Mouse (Mus musculus) forebrain, embryonic 10.5 days (tissue): ENCODE results near the gene Hist1h2bq. TPM values are rescaled to one million over a fixed set of nuclear protein-coding genes. Genes with fewer than 3 reads are reported as not detected.
"Not testable (repeated sequence)": the region's sequence is repeated elsewhere in the genome, so short reads cannot be mapped to it uniquely, and the experiment has no call there.

Source experiments
- DNase-seq: peaks from one replicate; pipeline ENCODE4 v3.0.0-alpha.2; 2017; ENCODE audit warnings: low spot score; ENCODE audit errors: extremely low spot score
- H3K27ac ChIP-seq: fragments of 300-500 bp; sonication (generic); 2 replicates; pipeline ENCODE4 v1.5.1; 2016; ENCODE audit warnings: mild to moderate bottlenecking
- H3K27me3 ChIP-seq: fragments of 300-500 bp; sonication (generic); 2 replicates; pipeline ENCODE4 v1.6.1; 2016; ENCODE audit warnings: mild to moderate bottlenecking; ENCODE audit not compliant: poor library complexity, severe bottlenecking
- H3K36me3 ChIP-seq: fragments of 300-500 bp; sonication (generic); replicated peaks from 2 replicates; pipeline ENCODE4 v1.6.1; 2016; ENCODE audit warnings: mild to moderate bottlenecking, moderate library complexity
- H3K4me1 ChIP-seq: fragments of 300-500 bp; sonication (generic); 2 replicates; pipeline ENCODE4 v1.6.1; 2016
- H3K4me3 ChIP-seq: fragments of 300-500 bp; sonication (generic); 2 replicates; pipeline ENCODE4 v1.5.1; 2016; ENCODE audit warnings: mild to moderate bottlenecking, moderate library complexity
- H3K9me3 ChIP-seq: fragments of 300-500 bp; sonication (generic); 2 replicates; pipeline ENCODE4 v1.6.1; 2016; ENCODE audit warnings: mild to moderate bottlenecking, moderate library complexity
- WGBS: fragments of 180-500 bp; shearing (Covaris S2); methylation state at CpG from one replicate; pipeline ENCODE4 v1.1.7; 2016; 5-methylcytosine and 5-hydroxymethylcytosine counted together
- polyA plus RNA-seq: library from polyadenylated mRNA; unstranded; fragments of >200 nt; fragmentation: Nextera tagmentation; extraction: Ambion mirVana; gene quantifications from 2 replicates; pipeline ENCODE4 v1.2.1, GENCODE M21; 2016

Hist1h2bq gene
- polyA plus RNA-seq, 1 experiment from 2014 or later, result 21.9 TPM

- DNase-seq, result peak; percentile 35
- Histone ChIP-seq H3K9me3 (no peaks in the 10 kb centered on the region), H3K4me3 (peak overlapping the region; percentile 53), H3K27ac (peak overlapping the region; percentile 99), H3K36me3 (no peaks in the 10 kb centered on the region), H3K4me1 (peaks cover 68% of the 10 kb centered on the region), H3K27me3 (no peaks in the 10 kb centered on the region)
- WGBS, result 6% methylated on average over 8 of the region's 8 CpGs
Measured at GRCm38 (mm10) chr13:21786189-21786898, 23.7 kb downstream of the Hist1h2bq start.

- H3K4me1 ChIP-seq, result peaks cover 65% of the 10 kb centered on the region
- DNase-seq, result peak; percentile 17
- H3K27me3 ChIP-seq, result no peaks in the 10 kb centered on the region
- peak overlapping the region; percentile 99 for H3K27ac ChIP-seq
- H3K4me3 ChIP-seq, result peak overlapping the region; percentile 56
- H3K9me3 ChIP-seq, result no peaks in the 10 kb centered on the region
- 27% methylated on average over 6 of the region's 6 CpGs for WGBS
- no peaks in the 10 kb centered on the region for H3K36me3 ChIP-seq
Measured at GRCm38 (mm10) chr13:21784311-21784710, 25.7 kb downstream of the Hist1h2bq start.

DNA sequence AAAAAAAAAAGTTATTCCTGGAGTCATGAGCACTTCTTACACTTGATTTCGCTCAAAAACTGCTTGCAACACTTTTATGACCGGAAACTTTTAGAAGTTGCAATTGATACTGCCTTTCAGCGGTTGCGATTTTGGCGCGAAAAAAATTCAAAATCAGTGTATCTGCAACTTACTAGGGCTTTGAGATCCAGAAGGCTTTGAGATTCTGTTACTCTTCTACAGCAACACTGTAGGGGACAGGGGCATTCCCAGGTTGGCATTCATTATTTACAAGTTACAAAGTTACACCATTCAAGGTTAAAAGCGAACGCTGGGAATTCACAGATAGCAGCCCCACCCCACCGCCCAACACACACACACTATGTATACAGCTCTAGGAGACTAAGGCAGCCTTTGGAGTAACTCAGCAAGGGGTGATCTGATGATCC is 26.2 kb downstream of the Hist1h2bq start:
- peaks cover 61% of the 10 kb centered on the region for H3K4me1 ChIP-seq
- no peaks in the 10 kb centered on the region for H3K36me3 ChIP-seq
- DNase-seq, result peak; percentile 63
- peak overlapping the region; percentile 99 for H3K27ac ChIP-seq
- H3K27me3 ChIP-seq, result no peaks in the 10 kb centered on the region
- 2% methylated on average over 9 of the region's 9 CpGs for WGBS
- no peaks in the 10 kb centered on the region for H3K9me3 ChIP-seq
- peak overlapping the region; percentile 56 for H3K4me3 ChIP-seq

GRCm38 (mm10) chr13:21783255-21783617 is 26.8 kb downstream of the Hist1h2bq start, which contains the start of gene Hist1h3i:
TSS of gene Hist1h3i (minus strand) at chr13:21783370.
- H3K4me3 ChIP-seq, result peak within 1 kb of the TSS; percentile 56
- peaks cover 61% of the 10 kb centered on the region for H3K4me1 ChIP-seq
- no peaks in the 10 kb centered on the region for H3K9me3 ChIP-seq
- H3K27me3 ChIP-seq, result no peaks in the 10 kb centered on the region
- no peaks in the 10 kb centered on the region for H3K36me3 ChIP-seq
- WGBS, result under 1% methylated on average over 16 of the region's 20 CpGs
- DNase-seq, result peak; percentile 56
- peak within 1 kb of the TSS; percentile 99 for H3K27ac ChIP-seq

DNA sequence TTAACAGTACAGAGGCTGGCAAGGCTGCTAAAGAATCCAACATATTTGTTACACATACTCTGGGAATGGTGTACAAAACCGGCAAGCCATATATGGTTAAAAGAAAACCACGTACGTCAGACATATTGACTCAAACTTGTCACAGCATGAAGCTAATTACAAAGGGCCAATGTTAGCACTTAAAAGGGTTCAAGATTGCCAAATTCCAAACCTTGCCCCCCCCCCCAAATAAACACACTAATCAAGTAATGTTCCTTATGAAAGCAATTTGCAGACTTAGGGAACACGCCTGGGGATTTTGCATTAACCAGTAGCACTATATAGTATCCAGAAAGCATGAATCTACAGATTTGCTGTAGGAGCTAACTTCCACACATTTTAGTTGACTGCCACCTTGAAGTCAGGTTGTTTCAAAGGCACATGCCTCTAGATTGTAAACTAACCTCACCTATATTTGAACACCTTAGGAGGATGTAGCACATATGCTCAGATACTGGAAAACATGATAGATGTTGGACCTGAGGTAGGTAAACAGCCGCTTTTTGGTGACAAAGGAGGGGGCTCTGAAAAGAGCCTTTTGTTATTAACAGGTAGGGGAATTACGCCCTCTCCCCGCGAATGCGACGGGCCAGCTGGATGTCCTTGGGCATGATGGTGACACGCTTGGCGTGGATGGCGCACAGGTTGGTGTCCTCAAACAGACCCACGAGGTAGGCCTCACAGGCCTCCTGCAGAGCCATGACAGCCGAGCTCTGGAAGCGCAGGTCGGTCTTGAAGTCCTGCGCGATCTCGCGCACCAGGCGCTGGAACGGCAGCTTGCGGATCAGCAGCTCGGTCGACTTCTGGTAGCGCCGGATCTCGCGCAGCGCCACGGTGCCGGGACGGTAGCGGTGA is 27.4 kb downstream of the Hist1h2bq start:
- H3K9me3 ChIP-seq, H3K36me3 ChIP-seq, H3K27me3 ChIP-seq: not testable (repeated sequence)
- peaks cover 61% of the 10 kb centered on the region for H3K4me1 ChIP-seq
- H3K27ac ChIP-seq, result peak overlapping the region; percentile 99
- DNase-seq, result peak; percentile 48
- peak overlapping the region; percentile 56 for H3K4me3 ChIP-seq
- WGBS, result 1% methylated on average over 19 of the region's 35 CpGs

DNA sequence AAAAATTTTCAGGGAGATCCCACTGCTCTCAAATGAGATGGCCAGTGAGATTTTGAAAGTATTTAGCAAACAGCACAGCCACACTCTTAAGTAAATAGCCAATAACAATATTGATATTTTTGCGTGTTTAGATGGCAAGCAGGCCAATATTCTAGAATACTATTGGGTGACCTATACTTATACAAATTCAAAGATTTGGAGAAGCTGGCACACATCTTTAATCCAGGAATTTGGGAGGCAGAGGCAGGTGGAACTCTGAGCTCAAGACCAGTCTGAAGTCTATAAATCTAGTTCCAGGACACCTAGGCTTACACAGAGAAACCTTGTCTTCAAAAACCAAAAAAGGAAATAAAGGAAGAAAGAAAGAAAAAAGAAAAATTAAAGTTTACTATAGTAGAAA is 28.4 kb downstream of the Hist1h2bq start:
- no peaks in the 10 kb centered on the region for H3K27me3 ChIP-seq
- H3K9me3 ChIP-seq, result no peaks in the 10 kb centered on the region
- WGBS, result 87% methylated on average over 1 of the region's 1 CpGs
- H3K27ac ChIP-seq, result peak overlapping the region; percentile 99
- H3K36me3 ChIP-seq, result no peaks in the 10 kb centered on the region
- peak overlapping the region; percentile 56; the same call in 1 of the 2 replicates for H3K4me3 ChIP-seq
- H3K4me1 ChIP-seq, result peaks cover 69% of the 10 kb centered on the region
- DNase-seq, result no peak

DNA sequence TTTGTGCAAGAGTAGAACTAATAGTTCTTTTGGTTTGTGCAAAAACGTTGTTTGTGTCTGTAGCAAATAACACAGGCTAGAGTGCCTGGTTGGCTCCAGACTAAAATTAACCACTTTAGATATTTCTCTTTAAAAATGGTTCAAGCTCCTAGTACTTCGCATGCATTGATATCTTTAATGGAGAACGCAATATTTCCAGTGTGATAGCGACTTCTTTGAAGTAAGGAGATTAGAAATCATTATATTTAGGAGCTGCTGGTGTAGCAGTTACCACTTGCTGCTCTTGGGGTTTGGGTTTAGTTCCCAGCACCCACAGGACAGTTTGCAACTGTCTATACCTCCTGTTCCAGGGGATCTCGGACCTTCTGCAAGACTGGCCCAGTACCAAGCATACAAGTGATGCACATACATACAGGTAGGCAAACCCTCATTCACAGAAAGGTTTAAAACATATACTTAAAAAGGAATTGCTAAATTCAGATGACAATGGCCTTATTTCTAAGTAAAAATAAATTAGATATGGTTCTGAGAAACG is 28.9 kb downstream of the Hist1h2bq start:
- Histone ChIP-seq H3K4me1 (peaks cover 65% of the 10 kb centered on the region), H3K9me3 (no peaks in the 10 kb centered on the region), H3K27ac (peak overlapping the region; percentile 99), H3K4me3 (peak overlapping the region; percentile 77), H3K27me3 (no peaks in the 10 kb centered on the region), H3K36me3 (no peaks in the 10 kb centered on the region)
- DNase-seq, result peak; percentile 19
- WGBS, result 50% methylated on average over 6 of the region's 6 CpGs

DNA sequence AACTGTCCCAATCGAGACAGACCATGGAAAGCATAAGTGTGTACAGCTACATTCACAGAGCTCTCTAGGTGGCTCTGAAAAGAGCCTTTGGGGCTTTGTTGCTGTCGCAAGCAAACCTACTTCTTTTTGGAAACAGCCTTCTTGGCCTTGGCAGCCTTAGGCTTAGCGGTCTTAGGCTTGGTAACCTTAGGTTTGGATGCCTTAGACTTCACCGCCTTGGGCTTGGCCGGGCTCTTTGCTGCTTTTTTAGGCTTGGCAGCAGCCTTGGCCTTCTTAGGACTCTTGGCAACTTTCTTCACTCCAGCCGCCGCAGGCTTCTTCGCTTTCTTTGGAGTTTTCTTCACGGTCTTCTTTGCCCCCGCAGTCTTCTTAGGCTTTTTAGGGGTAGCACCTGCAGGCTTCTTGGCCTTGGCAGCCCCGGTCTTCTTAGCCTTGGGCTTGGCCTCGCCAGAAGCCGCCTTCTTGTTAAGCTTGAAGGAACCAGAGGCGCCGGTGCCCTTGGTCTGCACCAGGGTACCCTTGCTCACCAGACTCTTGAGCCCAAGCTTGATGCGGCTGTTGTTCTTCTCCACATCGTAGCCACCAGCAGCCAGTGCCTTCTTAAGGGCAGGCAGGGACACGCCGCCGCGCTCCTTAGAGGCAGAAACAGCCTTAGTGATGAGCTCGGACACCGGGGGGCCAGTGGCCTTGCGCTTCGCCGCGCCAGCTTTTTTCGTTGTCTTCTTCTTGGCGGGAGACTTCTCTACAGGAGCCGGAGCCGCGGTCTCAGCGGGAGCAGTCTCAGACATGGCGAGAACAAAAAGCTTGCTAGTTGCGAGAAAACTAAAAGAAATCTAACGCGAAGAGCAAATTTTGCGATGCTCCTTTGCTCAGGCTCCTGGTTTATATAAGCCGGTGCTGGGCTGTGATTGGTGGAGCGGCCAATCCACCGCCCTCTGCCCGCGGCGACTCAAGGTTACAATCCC is 29.9 kb downstream of the Hist1h2bq start, which contains the start of gene Hist1h1b:
Gene Hist1h1b (minus strand): TSS at position 859 of the 965 bp plus-strand sequence.
- Histone ChIP-seq H3K36me3 (no peaks in the 10 kb centered on the region), H3K4me3 (peak within 1 kb of the TSS; percentile 77), H3K27ac (peak within 1 kb of the TSS; percentile 99), H3K9me3 (no peaks in the 10 kb centered on the region), H3K27me3 (no peaks in the 10 kb centered on the region), H3K4me1 (peaks cover 55% of the 10 kb centered on the region)
- DNase-seq, result peak; percentile 83
- WGBS, result under 1% methylated on average over 44 of the region's 44 CpGs

GRCm38 (mm10) chr13:21778814-21779766 is 30.9 kb downstream of the Hist1h2bq start:
- Histone ChIP-seq H3K4me3 (peak overlapping the region; percentile 77), H3K27me3 (no peaks in the 10 kb centered on the region), H3K36me3 (no peaks in the 10 kb centered on the region; the same call in 1 of the 2 replicates), H3K9me3 (no peaks in the 10 kb centered on the region), H3K4me1 (peaks cover 47% of the 10 kb centered on the region), H3K27ac (peak overlapping the region; percentile 99)
- 7% methylated on average over 33 of the region's 33 CpGs for WGBS
- DNase-seq, result peak; percentile 75
